Mouse (Mus musculus) testis, adult 2 months (tissue): ENCODE data around the gene Tagln2.

Experiments
- CTCF ChIP-seq: fragments of 200-500 bp; IDR thresholded peaks from 2 replicates; pipeline ENCODE4 v1.5.1; 2012; ENCODE audit warnings: low read depth, mild to moderate bottlenecking, inconsistent platforms, low read length, moderate library complexity; ENCODE audit not compliant: control insufficient read depth, insufficient read depth, insufficient replicate concordance
- POLR2A ChIP-seq: fragments of 200-500 bp; IDR thresholded peaks from 2 replicates; pipeline ENCODE4 v1.6.1; 2012; ENCODE audit warnings: low read depth, mild to moderate bottlenecking, inconsistent platforms, low read length, moderate library complexity; ENCODE audit not compliant: control insufficient read depth

DNA sequence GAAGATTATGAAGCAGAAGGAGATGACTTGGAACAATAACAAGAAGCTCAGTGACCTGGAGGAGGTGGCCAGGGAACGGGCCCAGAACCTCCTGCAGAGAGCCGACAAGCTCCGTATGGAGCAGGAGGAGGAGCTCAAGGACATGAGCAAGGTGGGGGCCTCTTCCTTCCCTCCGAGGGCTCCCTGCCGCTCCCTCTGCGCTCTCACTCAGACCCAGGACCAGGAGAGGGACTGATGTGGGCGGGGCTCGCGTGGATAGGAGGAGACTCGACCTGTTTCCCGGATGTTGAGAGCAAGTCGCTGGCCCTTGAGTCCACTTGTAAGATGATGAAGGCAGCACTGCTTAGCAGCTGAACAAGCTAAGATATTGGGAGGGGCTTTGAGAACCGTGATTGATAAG, 32.7 kb downstream of the Tagln2 start:
- TF ChIP-seq POLR2A (no peak), CTCF (no peak)
